Mouse (Mus musculus) neural tube, embryonic 11.5 days (tissue): ENCODE results near the gene Adamts5. TPM values are rescaled to one million over a fixed set of nuclear protein-coding genes. Genes with fewer than 3 reads are reported as not detected.

Experiments
- ATAC-seq: fragments of 200-750 bp; cut with Nextera tagmentation; 2 replicates; pipeline ENCODE4 v1.8.0; 2017; ENCODE audit warnings: moderate number of reproducible peaks, mild to moderate bottlenecking, moderate TSS enrichment, moderate library complexity; ENCODE audit not compliant: insufficient read depth, low FRiP score, low TSS enrichment
- DNase-seq: peaks from one replicate; pipeline ENCODE4 v3.0.0-alpha.2; 2015; ENCODE audit warnings: low spot score
- H3K27ac ChIP-seq: fragments of 300-500 bp; sonication (generic); 2 replicates; pipeline ENCODE4 v1.5.1; 2014; ENCODE audit warnings: low read depth, mild to moderate bottlenecking, low read length
- H3K27me3 ChIP-seq: fragments of 300-500 bp; sonication (generic); 2 replicates; pipeline ENCODE4 v1.6.1; 2014; ENCODE audit warnings: mild to moderate bottlenecking, low read length, mixed read lengths; ENCODE audit not compliant: control insufficient read depth, insufficient read depth
- H3K36me3 ChIP-seq: fragments of 300-500 bp; sonication (generic); 2 replicates; pipeline ENCODE4 v1.6.1; 2014; ENCODE audit warnings: mild to moderate bottlenecking, low read length, moderate library complexity, mixed read lengths; ENCODE audit not compliant: control insufficient read depth, insufficient read depth
- H3K4me1 ChIP-seq: fragments of 300-500 bp; sonication (generic); 2 replicates; pipeline ENCODE4 v1.6.1; 2014; ENCODE audit warnings: low read length, mixed read lengths; ENCODE audit not compliant: control insufficient read depth, insufficient read depth
- H3K4me2 ChIP-seq: fragments of 300-500 bp; sonication (generic); 2 replicates; pipeline ENCODE4 v1.6.1; 2014; ENCODE audit warnings: low read depth, mild to moderate bottlenecking, moderate library complexity
- H3K4me3 ChIP-seq: fragments of 300-500 bp; sonication (generic); 2 replicates; pipeline ENCODE4 v1.5.1; 2014; ENCODE audit warnings: low read depth, low read length
- H3K9ac ChIP-seq: fragments of 300-500 bp; sonication (generic); 2 replicates; pipeline ENCODE4 v1.6.1; 2014; ENCODE audit warnings: mild to moderate bottlenecking, low read length
- H3K9me3 ChIP-seq: fragments of 300-500 bp; sonication (generic); 2 replicates; pipeline ENCODE4 v1.6.1; 2016; ENCODE audit warnings: low read length; ENCODE audit not compliant: control insufficient read depth
- WGBS: fragments of 180-500 bp; shearing (Covaris S2); extraction: QIAGEN DNeasy Blood & Tissue Kit; methylation state at CpG from one replicate; pipeline ENCODE4 v1.1.7; 2014; 5-methylcytosine and 5-hydroxymethylcytosine counted together
- polyA plus RNA-seq: library from polyadenylated mRNA; unstranded; fragments of >200 nt; fragmentation: Nextera tagmentation; extraction: Ambion mirVana; gene quantifications from 2 replicates; pipeline ENCODE4 v1.2.1, GENCODE M21; 2014

Adamts5 gene
- polyA plus RNA-seq, 1 experiment from 2014 or later = 1.8 TPM

- Histone ChIP-seq H3K27ac (no peak overlapping the region), H3K27me3 (peaks cover 10% of the 10 kb centered on the region; the same call in 1 of the 2 replicates), H3K36me3 (no peaks in the 10 kb centered on the region), H3K9me3 (no peaks in the 10 kb centered on the region), H3K4me2 (peak overlapping the region; percentile 93; the same call in 1 of the 2 replicates), H3K4me1 (peaks cover 6% of the 10 kb centered on the region; the same call in 1 of the 2 replicates), H3K9ac (no peak overlapping the region), H3K4me3 (no peak overlapping the region)
- 86% methylated on average over 10 of the region's 10 CpGs for WGBS
- ATAC-seq (peak; percentile 1; the same call in 1 of the 2 replicates), DNase-seq (no peak)
These were observed 2.8 kb downstream of the Adamts5 start for GRCm38 (mm10) chr16:85898816-85899215.

DNA sequence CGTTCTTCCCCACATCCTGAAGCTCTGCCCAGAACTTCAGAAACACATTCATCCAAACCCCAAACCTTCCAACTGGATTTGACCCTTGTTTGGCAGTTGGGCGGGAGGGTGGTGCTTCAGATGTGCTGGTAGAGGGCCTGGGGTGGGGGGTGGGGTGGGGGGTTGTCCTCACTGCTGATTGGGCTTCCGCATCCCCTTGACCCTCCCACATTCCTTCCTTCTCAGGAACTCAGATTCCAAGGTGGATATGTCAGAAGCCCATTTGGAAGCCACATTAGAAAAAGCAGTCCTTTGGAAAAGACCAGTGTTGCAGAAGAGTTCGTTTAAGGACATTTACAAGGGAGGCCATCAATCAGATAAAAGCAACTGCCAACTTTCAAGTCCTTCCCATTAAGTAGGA lies 3.2 kb downstream of the Adamts5 start:
- Histone ChIP-seq H3K4me2 (no peak overlapping the region), H3K9ac (no peak overlapping the region), H3K4me1 (peaks cover 6% of the 10 kb centered on the region; the same call in 1 of the 2 replicates), H3K4me3 (no peak overlapping the region), H3K9me3 (no peaks in the 10 kb centered on the region), H3K27ac (no peak overlapping the region), H3K36me3 (no peaks in the 10 kb centered on the region), H3K27me3 (peaks cover 10% of the 10 kb centered on the region; the same call in 1 of the 2 replicates)
- DNase-seq = no peak
- 57% methylated on average over 4 of the region's 4 CpGs for WGBS
- ATAC-seq = no peak

GRCm38 (mm10) chr16:85897854-85898253 lies 3.8 kb downstream of the Adamts5 start:
- Histone ChIP-seq H3K4me3 (no peak overlapping the region), H3K27me3 (peaks cover 10% of the 10 kb centered on the region; the same call in 1 of the 2 replicates), H3K27ac (no peak overlapping the region), H3K9ac (no peak overlapping the region), H3K4me1 (peaks cover 6% of the 10 kb centered on the region; the same call in 1 of the 2 replicates), H3K4me2 (no peak overlapping the region), H3K36me3 (no peaks in the 10 kb centered on the region), H3K9me3 (no peaks in the 10 kb centered on the region)
- no peak for DNase-seq
- 92% methylated on average over 3 of the region's 3 CpGs for WGBS
- ATAC-seq = no peak

GRCm38 (mm10) chr16:85895948-85896347 lies 5.7 kb downstream of the Adamts5 start:
- Histone ChIP-seq H3K27me3 (peaks cover 5% of the 10 kb centered on the region; the same call in 1 of the 2 replicates), H3K36me3 (no peaks in the 10 kb centered on the region), H3K4me1 (peaks cover 6% of the 10 kb centered on the region; the same call in 1 of the 2 replicates), H3K27ac (no peak overlapping the region), H3K4me2 (no peak overlapping the region), H3K9ac (no peak overlapping the region), H3K9me3 (no peaks in the 10 kb centered on the region), H3K4me3 (no peak overlapping the region)
- ATAC-seq (no peak), DNase-seq (no peak)
- WGBS = 73% methylated on average over 4 of the region's 4 CpGs

GRCm38 (mm10) chr16:85889778-85890177 lies 11.8 kb downstream of the Adamts5 start:
- no peaks in the 10 kb centered on the region for H3K9me3 ChIP-seq
- H3K4me1 ChIP-seq = no peaks in the 10 kb centered on the region
- H3K27me3 ChIP-seq = no peaks in the 10 kb centered on the region
- no peak for ATAC-seq
- H3K9ac ChIP-seq = no peak overlapping the region
- no peak overlapping the region for H3K4me2 ChIP-seq
- no peak overlapping the region for H3K27ac ChIP-seq
- H3K36me3 ChIP-seq = no peaks in the 10 kb centered on the region
- H3K4me3 ChIP-seq = no peak overlapping the region
- 73% methylated on average over 5 of the region's 5 CpGs for WGBS
- no peak for DNase-seq

GRCm38 (mm10) chr16:85887289-85888051 lies 14.2 kb downstream of the Adamts5 start:
- no peaks in the 10 kb centered on the region for H3K9me3 ChIP-seq
- no peaks in the 10 kb centered on the region for H3K27me3 ChIP-seq
- H3K4me3 ChIP-seq = no peak overlapping the region
- ATAC-seq = peak; percentile 93
- H3K4me1 ChIP-seq = no peaks in the 10 kb centered on the region
- DNase-seq = peak; percentile 64
- WGBS = 39% methylated on average over 13 of the region's 13 CpGs
- H3K9ac ChIP-seq = no peak overlapping the region
- H3K4me2 ChIP-seq = no peak overlapping the region
- H3K36me3 ChIP-seq = no peaks in the 10 kb centered on the region
- no peak overlapping the region for H3K27ac ChIP-seq

DNA sequence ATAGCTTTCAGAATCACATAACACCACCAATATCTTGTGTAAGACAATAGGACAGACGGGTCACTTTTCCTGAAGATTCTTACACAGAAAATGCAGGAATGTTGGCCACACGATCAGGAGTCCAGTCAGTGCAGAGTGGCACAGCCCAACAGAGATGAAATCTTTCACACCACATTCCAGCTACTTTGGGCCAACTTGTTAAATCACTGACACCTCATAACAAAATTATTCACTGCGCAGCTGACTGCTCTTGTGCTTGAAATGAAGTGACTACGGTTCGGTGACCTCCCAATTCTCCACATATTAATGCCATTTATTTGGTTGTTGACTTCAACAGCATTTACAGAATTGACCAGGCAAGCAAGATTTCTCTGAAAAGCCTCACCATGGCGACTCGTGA lies 22.6 kb downstream of the Adamts5 start:
- H3K36me3 ChIP-seq = no peaks in the 10 kb centered on the region
- no peaks in the 10 kb centered on the region for H3K27me3 ChIP-seq
- no peak overlapping the region for H3K9ac ChIP-seq
- WGBS = 91% methylated on average over 7 of the region's 7 CpGs
- no peak for ATAC-seq
- no peak for DNase-seq
- H3K4me3 ChIP-seq = no peak overlapping the region
- no peak overlapping the region for H3K4me2 ChIP-seq
- no peaks in the 10 kb centered on the region for H3K9me3 ChIP-seq
- no peaks in the 10 kb centered on the region for H3K4me1 ChIP-seq
- no peak overlapping the region for H3K27ac ChIP-seq

GRCm38 (mm10) chr16:85874141-85874540 lies 27.5 kb downstream of the Adamts5 start:
- Histone ChIP-seq H3K4me1 (no peaks in the 10 kb centered on the region), H3K9ac (no peak overlapping the region), H3K4me3 (no peak overlapping the region), H3K36me3 (no peaks in the 10 kb centered on the region), H3K27ac (no peak overlapping the region), H3K27me3 (no peaks in the 10 kb centered on the region), H3K4me2 (no peak overlapping the region), H3K9me3 (no peaks in the 10 kb centered on the region)
- ATAC-seq (no peak), DNase-seq (no peak)
- 99% methylated on average over 3 of the region's 3 CpGs for WGBS

GRCm38 (mm10) chr16:85871971-85872370 lies 29.7 kb downstream of the Adamts5 start:
- H3K27me3 ChIP-seq = no peaks in the 10 kb centered on the region
- ATAC-seq = no peak
- no peak overlapping the region for H3K9ac ChIP-seq
- WGBS = 63% methylated on average over 2 of the region's 2 CpGs
- no peak for DNase-seq
- no peaks in the 10 kb centered on the region for H3K4me1 ChIP-seq
- no peaks in the 10 kb centered on the region for H3K9me3 ChIP-seq
- no peak overlapping the region for H3K4me2 ChIP-seq
- no peak overlapping the region for H3K27ac ChIP-seq
- no peak overlapping the region for H3K4me3 ChIP-seq
- H3K36me3 ChIP-seq = no peaks in the 10 kb centered on the region
